Mouse (Mus musculus) hindbrain, embryonic 15.5 days (tissue): ENCODE measurements around the gene Lefty2. TPM values are rescaled to one million over a fixed set of nuclear protein-coding genes. Genes with fewer than 3 reads are reported as not detected.
"Not testable (repeated sequence)": the region's sequence is repeated elsewhere in the genome, so short reads cannot be mapped to it uniquely, and the experiment has no call there.

Experiments
- ATAC-seq: fragments of 200-750 bp; cut with Nextera tagmentation; 2 replicates; pipeline ENCODE4 v1.8.0; 2017; ENCODE audit warnings: low read depth, moderate number of reproducible peaks, moderate TSS enrichment; ENCODE audit not compliant: low FRiP score
- H3K27ac ChIP-seq: fragments of 300-500 bp; sonication (generic); replicated peaks from 2 replicates; pipeline ENCODE4 v1.5.1; 2015; ENCODE audit warnings: mild to moderate bottlenecking, inconsistent platforms
- H3K27me3 ChIP-seq: fragments of 300-500 bp; sonication (generic); 2 replicates; pipeline ENCODE4 v1.6.1; 2015; ENCODE audit warnings: control low read depth, inconsistent platforms
- H3K36me3 ChIP-seq: fragments of 300-500 bp; sonication (generic); 2 replicates; pipeline ENCODE4 v1.6.1; 2015; ENCODE audit warnings: control low read depth, inconsistent platforms
- H3K4me1 ChIP-seq: fragments of 300-500 bp; sonication (generic); replicated peaks from 2 replicates; pipeline ENCODE4 v1.6.1; 2015; ENCODE audit warnings: control low read depth, inconsistent platforms
- H3K4me2 ChIP-seq: fragments of 300-500 bp; sonication (generic); 2 replicates; pipeline ENCODE4 v1.6.1; 2015; ENCODE audit warnings: moderate library complexity, mild to moderate bottlenecking, inconsistent platforms
- H3K4me3 ChIP-seq: fragments of 300-500 bp; sonication (generic); 2 replicates; pipeline ENCODE4 v1.5.1; 2015; ENCODE audit warnings: mild to moderate bottlenecking, inconsistent platforms
- H3K9ac ChIP-seq: fragments of 300-500 bp; sonication (generic); 2 replicates; pipeline ENCODE4 v1.6.1; 2015; ENCODE audit warnings: inconsistent platforms
- H3K9me3 ChIP-seq: fragments of 300-500 bp; sonication (generic); 2 replicates; pipeline ENCODE4 v1.6.1; 2016; ENCODE audit warnings: control low read depth, inconsistent platforms
- WGBS: fragments of 180-500 bp; shearing (Covaris S2); methylation state at CpG from one replicate; pipeline ENCODE4 v1.1.7; 2015; 5-methylcytosine and 5-hydroxymethylcytosine counted together
- polyA plus RNA-seq: library from polyadenylated mRNA; unstranded; fragments of >200 nt; fragmentation: Nextera tagmentation; extraction: Ambion mirVana; gene quantifications from 2 replicates; pipeline ENCODE4 v1.2.1, GENCODE M21; 2015

Lefty2 gene
- polyA plus RNA-seq, 1 experiment from 2014 or later: 3.4 TPM

DNA sequence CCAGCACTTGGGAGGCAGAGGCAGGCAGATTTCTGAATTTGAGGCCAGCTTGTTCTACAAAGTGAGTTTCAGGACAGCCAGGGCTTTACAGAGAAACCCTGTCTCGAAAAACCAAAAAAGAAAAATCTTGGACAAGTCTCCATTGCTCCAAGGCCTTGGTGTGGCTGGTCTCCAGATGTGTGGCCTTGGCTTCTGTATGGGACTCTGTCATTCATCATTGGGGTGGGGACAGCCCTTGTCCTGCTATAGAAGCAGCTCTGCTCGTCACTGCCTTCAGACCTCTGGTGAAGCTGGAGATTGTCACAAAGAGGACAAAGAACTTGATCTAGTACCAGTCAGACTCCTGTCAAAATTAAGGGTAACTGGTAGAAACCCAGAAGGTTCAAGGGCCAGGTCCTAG, 18.3 kb upstream of the Lefty2 start:
- Histone ChIP-seq H3K4me1 (no peaks in the 10 kb centered on the region), H3K4me3 (no peak overlapping the region), H3K27ac (no peak overlapping the region), H3K9ac (no peak overlapping the region), H3K9me3 (no peaks in the 10 kb centered on the region), H3K4me2 (no peak overlapping the region), H3K27me3 (no peaks in the 10 kb centered on the region), H3K36me3 (no peaks in the 10 kb centered on the region)
- 76% methylated on average over 2 of the region's 2 CpGs for WGBS
- no peak for ATAC-seq

DNA sequence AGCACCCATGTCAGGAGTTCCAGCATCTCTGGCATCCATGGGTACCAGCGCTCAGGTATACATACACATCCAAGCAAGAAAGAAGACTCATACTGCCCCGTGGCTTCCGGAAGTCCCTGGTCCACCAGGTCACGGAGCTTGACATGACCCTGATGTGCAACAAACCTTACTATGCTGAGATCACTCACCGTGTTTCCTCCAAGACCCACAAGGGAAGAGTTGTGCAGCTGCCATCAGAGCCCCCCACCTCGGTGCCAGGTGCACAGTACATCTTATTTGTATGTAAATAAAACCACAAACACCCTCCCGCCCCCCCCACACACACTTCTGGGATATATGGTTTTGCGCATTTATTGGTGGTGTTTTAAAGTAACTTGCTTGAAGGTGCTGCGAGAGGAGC, 17.8 kb upstream of the Lefty2 start:
- Histone ChIP-seq H3K27me3 (no peaks in the 10 kb centered on the region), H3K36me3 (no peaks in the 10 kb centered on the region), H3K27ac (no peak overlapping the region), H3K4me2 (no peak overlapping the region), H3K9ac (no peak overlapping the region), H3K4me1 (no peaks in the 10 kb centered on the region), H3K9me3 (no peaks in the 10 kb centered on the region), H3K4me3 (no peak overlapping the region)
- ATAC-seq: no peak
- WGBS: 90% methylated on average over 9 of the region's 9 CpGs

DNA sequence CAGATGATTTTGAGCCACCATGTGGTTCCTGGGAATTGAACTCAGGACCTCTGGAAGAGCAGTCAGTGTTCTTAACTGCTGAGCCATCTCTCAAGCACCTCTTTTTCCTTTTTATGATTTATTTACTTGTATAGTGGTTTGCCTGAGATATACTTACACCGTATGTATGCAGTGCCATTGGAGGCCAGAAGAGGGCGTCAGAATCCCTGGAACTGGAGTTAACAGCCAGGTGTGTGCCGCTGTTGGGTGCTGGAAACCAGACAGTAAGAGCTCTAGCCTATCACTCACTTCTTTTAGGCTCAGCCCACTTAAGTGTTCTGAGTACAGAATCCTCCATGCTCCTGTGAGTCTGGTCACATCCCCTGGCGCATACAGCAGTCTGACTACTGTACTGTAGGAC, 15.4 kb upstream of the Lefty2 start:
- no peaks in the 10 kb centered on the region for H3K27me3 ChIP-seq
- H3K4me2 ChIP-seq: no peak overlapping the region
- no peaks in the 10 kb centered on the region for H3K4me1 ChIP-seq
- H3K9me3 ChIP-seq: no peaks in the 10 kb centered on the region
- no peak overlapping the region for H3K9ac ChIP-seq
- H3K27ac ChIP-seq: no peak overlapping the region
- WGBS: 78% methylated on average over 4 of the region's 4 CpGs
- H3K36me3 ChIP-seq: no peaks in the 10 kb centered on the region
- no peak overlapping the region for H3K4me3 ChIP-seq
- no peak for ATAC-seq

DNA sequence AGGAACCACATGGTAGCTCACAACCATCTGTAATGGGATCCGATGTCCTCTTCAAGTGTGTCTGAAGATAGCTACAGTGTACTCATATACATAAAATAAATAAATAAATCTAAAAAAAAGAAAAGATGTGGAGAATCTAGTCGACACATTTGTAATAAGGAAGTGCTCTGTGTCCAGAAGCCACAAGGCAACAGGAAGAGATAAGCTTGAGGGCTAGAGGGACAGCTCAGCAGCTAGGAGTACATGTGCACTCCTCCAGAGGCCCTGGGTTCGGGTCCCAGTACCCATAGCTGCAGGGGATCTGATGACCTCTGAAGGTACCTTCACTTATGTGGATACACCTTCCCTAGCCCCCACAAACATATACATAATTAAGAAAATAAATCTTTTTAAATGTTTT, 11.1 kb upstream of the Lefty2 start:
- Histone ChIP-seq H3K36me3 (no peaks in the 10 kb centered on the region), H3K27ac (no peak overlapping the region), H3K4me3 (no peak overlapping the region), H3K27me3 (no peaks in the 10 kb centered on the region), H3K9ac (no peak overlapping the region), H3K9me3 (no peaks in the 10 kb centered on the region), H3K4me1 (no peaks in the 10 kb centered on the region), H3K4me2 (no peak overlapping the region)
- 82% methylated on average over 3 of the region's 3 CpGs for WGBS
- ATAC-seq: no peak

DNA sequence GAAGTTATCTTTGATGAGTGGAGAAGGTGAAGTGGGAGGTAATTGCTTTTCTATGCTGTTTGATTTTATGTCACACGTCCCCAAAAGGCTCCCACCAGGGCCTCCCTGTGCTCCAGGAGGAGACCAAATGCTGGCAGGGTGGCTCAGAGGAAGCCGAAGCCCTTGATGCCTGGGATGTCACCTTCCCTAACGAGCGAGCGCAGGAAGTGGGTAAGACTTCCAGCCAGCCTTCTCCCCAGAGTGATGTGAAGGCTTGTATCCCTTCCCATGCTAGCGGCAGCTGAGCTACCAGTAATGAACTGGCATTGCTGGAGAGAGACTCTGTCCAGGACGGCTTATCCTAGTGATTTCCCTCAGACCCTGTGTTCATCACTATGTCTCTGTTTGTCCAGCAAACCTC, 9.2 kb upstream of the Lefty2 start:
- Histone ChIP-seq H3K4me2 (no peak overlapping the region), H3K36me3 (no peaks in the 10 kb centered on the region), H3K4me3 (no peak overlapping the region), H3K9ac (no peak overlapping the region), H3K4me1 (0 out of 2 replicates have a peak, but pooled peaks cover 3% of the 10 kb centered on the region), H3K27ac (no peak overlapping the region), H3K9me3 (no peaks in the 10 kb centered on the region), H3K27me3 (no peaks in the 10 kb centered on the region)
- no peak for ATAC-seq
- WGBS: 31% methylated on average over 7 of the region's 7 CpGs

DNA sequence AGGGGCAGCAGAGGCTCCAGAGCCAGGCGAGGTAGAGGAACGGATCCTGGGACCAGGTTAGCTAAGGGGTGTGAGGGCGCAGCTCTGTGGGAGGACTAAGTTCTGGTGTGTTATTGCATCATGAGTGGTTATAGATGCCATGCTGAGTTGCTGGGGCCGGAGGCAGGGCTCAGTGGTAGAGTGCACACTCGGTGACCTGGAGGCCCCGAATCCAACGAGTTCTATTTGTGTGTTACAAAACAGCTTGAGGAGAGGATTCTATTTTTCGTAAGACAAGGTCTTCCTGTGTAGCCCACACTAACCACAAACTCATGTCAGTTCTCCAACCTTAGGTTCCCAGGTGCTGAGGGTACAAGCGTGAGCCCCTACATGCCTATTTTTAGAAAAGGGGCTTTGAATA, 8.4 kb upstream of the Lefty2 start:
- Histone ChIP-seq H3K27me3 (no peaks in the 10 kb centered on the region), H3K27ac (no peak overlapping the region), H3K36me3 (no peaks in the 10 kb centered on the region), H3K4me3 (no peak overlapping the region), H3K4me2 (no peak overlapping the region), H3K9me3 (no peaks in the 10 kb centered on the region), H3K9ac (no peak overlapping the region), H3K4me1 (0 out of 2 replicates have a peak, but pooled peaks cover 7% of the 10 kb centered on the region)
- no peak for ATAC-seq
- 82% methylated on average over 9 of the region's 9 CpGs for WGBS

DNA sequence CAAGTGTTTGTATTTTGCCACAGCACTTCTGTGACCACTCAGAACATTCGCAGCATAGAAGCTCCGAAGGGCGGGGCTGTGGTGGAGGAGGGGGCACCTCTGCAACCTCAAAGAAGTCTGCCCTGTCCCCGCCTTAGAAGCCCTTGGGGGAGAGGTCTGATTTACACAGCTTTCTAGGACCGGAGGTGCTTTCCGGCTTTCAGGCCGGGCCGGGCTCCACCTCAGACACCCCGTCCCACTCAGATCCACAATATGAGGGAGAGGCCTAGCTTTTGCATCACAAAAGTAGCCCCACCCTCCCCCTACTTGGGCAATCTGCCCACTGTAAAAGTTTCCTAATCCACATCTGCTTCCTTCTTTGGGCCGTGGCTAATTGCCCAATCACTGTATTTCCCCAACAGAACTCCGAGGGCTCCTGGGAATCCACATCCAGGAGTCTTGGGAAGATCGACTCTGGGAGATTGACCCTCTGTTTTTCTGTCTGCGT, 4.3 kb upstream of the Lefty2 start:
- H3K9ac ChIP-seq: no peak overlapping the region
- H3K4me2 ChIP-seq: peak overlapping the region; percentile 24
- H3K27ac ChIP-seq: no peak overlapping the region
- H3K27me3 ChIP-seq: peaks cover 9% of the 10 kb centered on the region
- H3K9me3 ChIP-seq: no peaks in the 10 kb centered on the region
- ATAC-seq: no peak
- H3K36me3 ChIP-seq: no peaks in the 10 kb centered on the region
- H3K4me1 ChIP-seq: 0 out of 2 replicates have a peak, but pooled peaks cover 7% of the 10 kb centered on the region
- WGBS: 7% methylated on average over 13 of the region's 13 CpGs
- no peak overlapping the region for H3K4me3 ChIP-seq

DNA sequence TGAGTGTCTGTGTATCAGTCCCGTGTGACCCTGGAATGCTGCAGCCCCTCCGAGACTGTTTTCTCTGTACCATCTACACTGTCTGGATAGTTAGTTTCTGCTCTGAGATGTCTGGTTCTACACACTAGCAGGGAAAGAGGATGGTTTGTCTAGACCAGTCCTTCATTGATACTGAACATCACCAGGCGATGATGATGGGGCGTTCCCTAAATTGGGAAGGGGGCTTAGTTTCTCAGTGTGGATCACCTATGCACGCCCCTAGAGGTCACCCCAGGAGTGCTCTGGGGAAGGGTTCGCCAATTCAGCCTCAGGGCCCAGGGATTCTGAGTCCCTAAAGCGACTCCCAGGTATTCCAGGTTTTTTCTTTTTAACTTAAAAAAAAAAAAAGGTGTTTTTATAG, 3.7 kb upstream of the Lefty2 start:
- Histone ChIP-seq H3K4me2 (peak overlapping the region; percentile 24; the same call in 1 of the 2 replicates), H3K9ac (no peak overlapping the region), H3K27me3 (peaks cover 14% of the 10 kb centered on the region), H3K27ac (no peak overlapping the region), H3K9me3 (no peaks in the 10 kb centered on the region), H3K4me3 (no peak overlapping the region), H3K4me1 (0 out of 2 replicates have a peak, but pooled peaks cover 7% of the 10 kb centered on the region), H3K36me3 (no peaks in the 10 kb centered on the region)
- 35% methylated on average over 7 of the region's 7 CpGs for WGBS
- no peak for ATAC-seq

DNA sequence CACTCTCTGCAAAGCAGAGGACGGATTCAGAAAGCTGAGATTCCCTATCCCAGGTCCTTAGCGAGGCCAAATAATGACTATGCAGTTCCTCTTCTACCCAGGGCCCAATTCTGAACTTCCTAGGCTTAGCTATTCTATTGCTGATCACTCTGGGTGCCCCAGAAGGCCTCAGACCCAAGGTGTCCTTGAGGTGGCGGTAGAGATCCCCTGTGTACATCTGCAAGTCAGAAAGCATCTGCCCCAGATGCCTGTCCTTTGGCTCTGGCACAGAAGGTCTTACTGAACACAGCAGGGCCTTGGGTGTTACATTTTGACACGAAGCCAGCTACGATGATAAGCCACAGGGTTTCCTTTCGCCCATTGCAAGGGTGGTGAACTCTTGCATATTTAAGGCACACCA, 3.1 kb upstream of the Lefty2 start:
- Histone ChIP-seq H3K4me1 (0 out of 2 replicates have a peak, but pooled peaks cover 7% of the 10 kb centered on the region), H3K9me3 (no peaks in the 10 kb centered on the region), H3K4me2 (no peak overlapping the region), H3K4me3 (no peak overlapping the region), H3K27ac (no peak overlapping the region), H3K36me3 (no peaks in the 10 kb centered on the region), H3K9ac (no peak overlapping the region), H3K27me3 (peaks cover 19% of the 10 kb centered on the region)
- 51% methylated on average over 6 of the region's 6 CpGs for WGBS
- no peak for ATAC-seq

DNA sequence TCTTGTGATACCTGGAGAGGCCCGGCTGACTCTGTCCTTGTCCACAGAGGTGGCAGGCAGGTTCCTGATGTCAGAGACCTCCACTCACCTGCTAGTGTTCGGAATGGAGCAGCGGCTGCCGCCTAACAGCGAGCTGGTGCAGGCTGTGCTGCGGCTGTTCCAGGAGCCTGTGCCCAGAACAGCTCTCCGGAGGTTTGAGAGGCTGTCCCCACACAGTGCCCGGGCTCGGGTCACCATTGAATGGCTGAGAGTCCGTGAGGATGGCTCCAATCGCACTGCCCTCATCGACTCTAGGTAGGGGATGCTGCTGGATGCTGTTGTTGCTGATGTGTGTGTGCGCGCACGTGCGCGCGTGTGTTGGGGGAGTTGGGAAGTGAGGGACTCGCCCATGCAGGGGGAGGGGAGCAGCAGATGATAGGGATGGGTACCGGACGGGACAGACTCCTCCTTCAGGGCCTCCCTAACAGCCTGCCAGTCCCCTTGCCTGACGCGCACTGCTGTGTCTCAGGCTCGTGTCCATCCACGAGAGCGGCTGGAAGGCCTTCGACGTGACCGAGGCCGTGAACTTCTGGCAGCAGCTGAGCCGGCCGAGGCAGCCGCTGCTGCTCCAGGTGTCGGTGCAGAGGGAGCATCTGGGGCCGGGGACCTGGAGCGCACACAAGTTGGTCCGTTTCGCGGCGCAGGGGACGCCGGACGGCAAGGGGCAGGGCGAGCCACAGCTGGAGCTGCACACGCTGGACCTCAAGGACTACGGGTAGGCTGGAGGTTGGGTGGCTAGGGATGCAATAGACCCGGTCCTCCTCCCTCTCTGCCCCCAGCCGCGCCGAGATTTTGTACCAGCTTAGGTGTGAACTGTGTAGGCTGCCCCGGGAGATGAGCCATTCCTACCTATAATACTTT, 1.4 kb downstream of the Lefty2 start:
- H3K4me1 ChIP-seq, H3K27ac ChIP-seq, H3K9me3 ChIP-seq, H3K36me3 ChIP-seq, H3K9ac ChIP-seq: not testable (repeated sequence)
- 0 out of 2 replicates have a peak, but pooled peaks have one; percentile 38 for ATAC-seq
- peaks cover 26% of the 10 kb centered on the region for H3K27me3 ChIP-seq
- peak overlapping the region; percentile 44 for H3K4me2 ChIP-seq
- peak overlapping the region; percentile 21 for H3K4me3 ChIP-seq
- 6% methylated on average over 50 of the region's 51 CpGs for WGBS

DNA sequence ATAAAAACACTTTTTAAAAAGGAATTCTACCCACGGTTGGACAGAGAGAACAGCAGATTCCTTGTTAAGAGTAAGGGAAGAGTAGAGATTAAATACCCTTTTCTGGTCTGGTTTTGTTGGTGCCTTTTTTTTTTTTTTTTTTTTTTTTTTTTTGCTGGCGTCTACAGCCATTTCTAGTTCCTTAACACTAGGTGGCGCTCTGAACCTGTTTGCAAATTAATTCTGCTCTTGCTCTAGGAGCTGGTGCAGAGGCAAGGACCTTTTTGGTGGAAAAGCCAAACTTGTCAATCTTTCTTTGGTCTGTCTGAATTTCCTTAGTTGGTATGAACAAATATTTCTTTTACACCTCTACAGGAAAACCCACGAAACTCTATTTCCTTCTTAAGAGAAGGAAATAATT, 8.2 kb downstream of the Lefty2 start:
- H3K9ac ChIP-seq: no peak overlapping the region
- no peak for ATAC-seq
- WGBS: 2% methylated on average over 4 of the region's 4 CpGs

DNA sequence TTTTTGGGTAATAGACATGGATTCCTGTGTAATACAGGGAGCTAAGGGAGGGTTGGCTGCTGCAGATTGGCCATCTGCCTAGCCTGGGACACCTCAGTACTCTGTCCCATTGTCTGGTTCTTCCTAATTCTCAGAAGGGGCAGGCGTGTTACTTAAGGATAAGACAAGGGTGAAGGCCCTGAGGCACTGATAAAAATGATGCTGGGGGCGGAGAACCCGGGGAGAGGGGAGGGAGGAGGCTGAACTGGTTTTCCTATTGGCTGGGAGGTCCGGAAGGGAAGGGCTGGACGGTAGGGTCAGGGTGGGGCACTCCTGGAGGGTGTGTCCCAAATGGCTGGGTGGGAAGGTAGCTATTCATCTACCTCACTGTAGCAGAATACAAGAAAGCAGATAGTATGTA, 10.0 kb downstream of the Lefty2 start:
- WGBS: 43% methylated on average over 5 of the region's 5 CpGs
- Histone ChIP-seq H3K4me1 (peaks cover 23% of the 10 kb centered on the region), H3K36me3 (peaks cover 14% of the 10 kb centered on the region), H3K9ac (no peak overlapping the region), H3K4me3 (no peak overlapping the region), H3K27me3 (no peaks in the 10 kb centered on the region), H3K27ac (no peak overlapping the region), H3K9me3 (no peaks in the 10 kb centered on the region), H3K4me2 (no peak overlapping the region)
- no peak for ATAC-seq

More for the DNA sequence above, 8.2 kb downstream of the Lefty2 start:
- Histone ChIP-seq H3K4me2 (no peak overlapping the region), H3K9me3 (no peaks in the 10 kb centered on the region), H3K4me3 (no peak overlapping the region), H3K27me3 (no peaks in the 10 kb centered on the region), H3K36me3 (no peaks in the 10 kb centered on the region), H3K4me1 (peaks cover 20% of the 10 kb centered on the region), H3K27ac (no peak overlapping the region)
